In the genomic region with DNA sequence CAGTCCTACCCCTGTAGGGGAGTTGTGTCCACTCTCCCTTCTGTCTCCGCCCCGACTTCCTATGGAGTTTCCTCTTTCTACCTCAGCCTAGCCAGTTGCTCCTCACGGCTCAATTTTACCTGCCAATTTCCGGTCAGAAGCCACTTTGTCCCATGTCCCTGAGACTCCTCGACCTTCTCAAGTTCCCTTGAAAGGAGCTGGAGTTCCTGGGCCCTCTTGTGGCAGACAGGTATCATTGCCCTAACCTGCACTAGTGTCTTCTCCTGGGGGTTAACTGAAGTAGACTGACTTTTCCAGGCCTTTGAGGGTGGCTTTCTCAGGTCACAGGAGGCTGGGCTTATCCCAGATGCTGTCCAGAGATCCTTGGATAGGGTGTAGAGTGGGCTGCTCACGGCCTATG, we compare ENCODE assay signal across 9 mouse cellular contexts.
DNase-seq lines count a peak whose midpoint lies in the region; ATAC-seq and TF ChIP-seq lines count a peak whose summit lies in the region.
"Had no signal": no experiment of that assay in that cellular context is flagged by ENCODE, and none has a peak within 500 bp of the region (broad histone marks: within the 10 kb centered on the region; RNA-seq: fewer than 3 reads in every experiment).

No protein-coding gene starts in this region.

- no peak for TF ChIP-seq POLR2A in cerebellum, adult 2 months (IDR thresholded peaks at IDR 0.05; ENCODE audit: borderline replicate concordance, insufficient read depth, low read length)

- no peaks in the 10 kb centered on the region for H3K27me3 ChIP-seq in cerebellum, adult 2 months (ENCODE audit: control insufficient read depth, insufficient read depth, low read length)
- no peaks in the 10 kb centered on the region for H3K27me3 ChIP-seq in lung, embryonic 14.5 days (ENCODE audit: insufficient read depth, low read length)

- no peak overlapping the region for H3K4me3 ChIP-seq in cerebellum, adult 2 months (replicated peaks; ENCODE audit: insufficient read depth, low read depth, low read length)
- H3K4me3 ChIP-seq in lung, embryonic 14.5 days (ENCODE audit: low read depth, low read length) = no peak overlapping the region
- H3K4me3 ChIP-seq: liver, embryonic 13.5 days had no signal

- no peaks in the 10 kb centered on the region for H3K9me3 ChIP-seq in lung, embryonic 14.5 days (ENCODE audit: low read depth, low read length)
- H3K9me3 ChIP-seq: liver, embryonic 13.5 days had no signal

- DNase-seq in cerebellum, adult 2 months = no peak
- DNase-seq in cerebellum, adult 9-11 months = no peak
- DNase-seq in lung, embryonic 14.5 days = peak; percentile 61
- DNase-seq in lung, adult 18-20 months = no peak
- DNase-seq in embryo, embryonic 11 days = peak; percentile 42
- no peak for DNase-seq in left cerebral cortex, postnatal 36 days (ENCODE audit: low spot score in 2 of 2)
- no peak for DNase-seq in ovary, postnatal 14 days (ENCODE audit: low spot score)
- DNase-seq: liver, embryonic 13.5 days had no signal

- no peak overlapping the region for H3K27ac ChIP-seq in cerebellum, adult 2 months (ENCODE audit: insufficient read depth, low read length)
- no peak overlapping the region for H3K27ac ChIP-seq in lung, embryonic 14.5 days (ENCODE audit: low read depth)
- H3K27ac ChIP-seq: liver, embryonic 13.5 days had no signal

- no peak for ATAC-seq in lung, embryonic 14.5 days (ENCODE audit: insufficient read depth)
- peak; percentile 74 for ATAC-seq in megakaryocyte progenitor cell, adult 5-6 weeks (replicated peaks; ENCODE audit: poor library complexity)

- no peaks in the 10 kb centered on the region for H3K36me3 ChIP-seq in lung, embryonic 14.5 days (ENCODE audit: insufficient read depth)
- H3K36me3 ChIP-seq: liver, embryonic 13.5 days had no signal

- intact Hi-C loops in left cerebral cortex, postnatal 36 days (cut with DNase I) = no loop called here

- 62% methylated on average over 6 of the region's 6 CpGs for WGBS in cerebellum, adult 2 months
- WGBS in lung, embryonic 14.5 days = 35% methylated on average over 6 of the region's 6 CpGs

- H3K4me2 ChIP-seq in lung, embryonic 14.5 days = no peak overlapping the region
- H3K4me2 ChIP-seq: liver, embryonic 13.5 days had no signal

- TF ChIP-seq CTCF in cerebellum, adult 2 months (IDR thresholded peaks at IDR 0.05; ENCODE audit: borderline replicate concordance, insufficient read depth, low read depth, low read length) = peak; percentile 29; the same call in 1 of the 2 replicates
- TF ChIP-seq CTCF in lung, embryonic 14.5 days (IDR thresholded peaks at IDR 0.05; ENCODE audit: low read depth) = peak; percentile 71

- H3K9ac ChIP-seq in lung, embryonic 14.5 days = no peak overlapping the region
- H3K9ac ChIP-seq: liver, embryonic 13.5 days had no signal

- H3K4me1 ChIP-seq in cerebellum, adult 2 months (ENCODE audit: control insufficient read depth, insufficient read depth, low read length) = no peaks in the 10 kb centered on the region
- H3K4me1 ChIP-seq in lung, embryonic 14.5 days (ENCODE audit: insufficient read depth) = peaks cover 13% of the 10 kb centered on the region

Comparison
In these comparisons a context has a peak if more than half of its experiments do, and no peak if none do; other contexts are left out.
1. DNase-seq: peak in lung, embryonic 14.5 days (single experiment) and embryo, embryonic 11 days (single experiment); none in cerebellum, adult 2 months (0 of 2), cerebellum, adult 9-11 months (single experiment), lung, adult 18-20 months (0 of 2), left cerebral cortex, postnatal 36 days (0 of 2) and ovary, postnatal 14 days (single experiment).